Mouse (Mus musculus) layer of hippocampus, postnatal 10 days (tissue): ENCODE data around the gene Gipc3. TPM values are rescaled to one million over a fixed set of nuclear protein-coding genes. Genes with fewer than 3 reads are reported as not detected.

Experiments
- DNase-seq, 2 experiments: peaks; one replicate each; pipeline ENCODE4 v3.0.0; 2021; ENCODE audit warnings: low spot score in 2 of 2
- total RNA-seq, 2 experiments: library from RNA; stranded (reverse); gene quantifications; 2 replicates each; pipeline ENCODE4 v1.2.3; 2021

Gipc3 gene
- total RNA-seq, 2 experiments from 2014 or later, result 0.94 to 1.2 TPM

DNA sequence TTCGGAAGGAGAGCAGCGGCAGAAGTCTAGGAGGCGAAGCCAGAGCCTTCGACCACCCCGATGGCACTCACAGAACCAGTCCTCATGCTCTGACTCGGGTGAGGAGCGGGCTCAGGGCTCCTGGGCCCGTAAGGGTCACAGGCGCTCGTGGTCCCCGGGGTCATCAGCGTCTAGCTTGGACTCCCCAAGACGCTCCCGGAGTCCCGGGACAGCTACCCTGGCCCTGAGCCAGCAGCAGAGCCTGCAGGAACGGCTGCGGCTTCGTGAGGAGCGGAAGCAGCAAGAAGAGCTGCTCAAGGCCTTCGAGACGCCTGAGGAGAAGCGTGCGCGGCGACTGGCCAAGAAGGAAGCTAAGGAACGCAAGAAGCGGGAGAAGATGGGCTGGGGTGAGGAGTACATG, 20.6 kb downstream of the Gipc3 start:
- no peak for DNase-seq

- no peak for DNase-seq
Measured at GRCm38 (mm10) chr10:81321436-81321835, 21.6 kb downstream of the Gipc3 start.

DNA sequence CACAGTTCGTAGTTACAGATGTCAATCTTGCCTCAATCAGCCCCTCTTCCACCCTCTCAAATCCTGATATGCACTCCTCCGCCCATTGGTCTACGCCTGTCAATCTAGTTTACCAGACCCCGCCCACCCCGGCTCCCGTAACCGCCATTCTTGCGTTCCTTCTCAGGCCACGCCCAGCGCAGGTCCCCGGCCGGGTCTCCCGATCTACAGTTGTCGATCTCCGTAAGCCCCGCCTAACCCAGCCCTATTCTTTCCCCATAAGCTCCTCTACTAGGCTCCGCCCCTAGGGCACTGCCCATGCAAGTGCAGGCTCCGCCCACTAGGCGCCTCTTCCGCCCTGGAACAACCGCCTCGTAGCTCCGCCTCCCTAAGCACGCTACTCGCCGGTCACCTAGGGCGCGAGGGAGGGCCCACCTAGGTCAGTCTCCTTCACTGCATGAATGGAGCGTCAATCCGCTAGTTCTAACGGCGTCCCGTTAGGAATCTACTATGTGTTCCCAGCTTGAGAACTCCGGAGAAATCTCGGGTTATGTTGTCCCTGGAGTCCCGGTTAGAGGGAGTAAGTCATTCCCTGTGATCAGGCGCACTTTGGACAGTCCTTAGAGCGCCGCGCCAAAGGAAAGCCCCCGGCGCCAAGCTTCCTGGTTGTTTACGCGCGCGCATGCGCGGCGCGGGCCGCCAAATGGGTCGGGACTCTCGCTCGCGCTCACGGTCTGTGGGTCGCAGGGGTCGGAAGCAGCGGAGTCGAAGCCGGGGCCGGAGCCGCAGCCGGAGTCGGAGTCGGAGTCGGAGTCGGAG, 22.3 kb downstream of the Gipc3 start, which contains the start of gene Cactin:
Gene Cactin (plus strand): TSS at position 554 of the 798 bp plus-strand sequence.
- peak; percentile 98 to 99 for DNase-seq

DNA sequence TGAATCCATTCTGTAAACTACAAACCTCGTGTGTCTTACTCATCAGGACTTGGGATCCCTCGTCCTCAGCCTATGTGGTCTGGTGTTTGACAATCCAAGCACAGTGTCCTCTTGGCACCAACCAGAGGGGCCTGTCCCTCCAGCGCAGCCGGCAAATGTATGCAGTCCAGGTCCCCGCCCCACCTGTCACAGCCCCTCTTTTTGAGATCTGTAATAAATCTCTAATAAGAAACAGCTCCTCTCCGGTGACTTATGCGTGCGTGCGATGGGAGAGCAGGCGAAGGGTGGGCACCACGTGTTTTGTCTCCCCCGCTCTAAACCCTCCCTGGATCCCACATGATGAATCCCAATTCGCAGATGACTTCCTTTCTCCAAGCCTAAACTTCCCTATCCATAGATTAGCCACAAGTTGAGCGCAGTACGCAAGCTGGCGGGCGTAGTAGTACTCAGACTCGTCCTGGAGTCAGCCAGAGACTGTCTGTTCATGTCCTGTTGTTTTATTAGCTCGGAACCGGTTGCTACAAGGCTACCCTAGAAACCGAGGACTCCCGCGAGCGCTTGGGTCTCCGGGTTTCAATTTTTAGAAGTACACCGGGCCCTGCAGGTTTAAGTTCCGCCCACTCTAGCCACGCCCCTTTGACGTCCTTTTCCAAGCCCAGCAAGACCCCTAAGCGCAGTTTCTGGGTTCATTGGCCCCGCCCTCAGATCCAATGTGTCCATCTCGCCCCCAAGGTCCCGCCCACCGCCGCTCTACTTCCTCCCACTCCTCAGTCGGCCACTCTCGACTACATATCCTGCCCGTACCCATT, 23.1 kb downstream of the Gipc3 start:
- peak in 1 of 2 experiments; percentile 95 for DNase-seq

DNA sequence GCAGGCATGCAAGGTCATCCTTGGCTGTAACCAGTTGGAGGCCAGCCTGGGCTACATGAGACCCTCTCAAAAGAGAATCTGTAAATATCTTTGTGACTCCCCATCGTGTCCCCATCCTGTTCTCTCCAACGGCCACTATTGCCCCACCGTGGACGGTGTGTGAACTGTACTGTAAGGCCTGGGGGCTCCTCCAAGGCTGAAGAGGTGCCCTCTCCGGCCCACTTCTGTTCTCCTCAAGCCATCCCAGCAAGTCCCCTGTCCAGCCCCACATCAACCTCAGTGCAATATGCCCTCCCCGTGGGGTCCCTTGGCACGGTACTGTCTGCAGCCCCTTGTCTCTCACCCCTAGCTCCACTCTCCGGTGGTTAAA, 23.8 kb downstream of the Gipc3 start:
- DNase-seq, result peak; percentile 61 to 69

GRCm38 (mm10) chr10:81318589-81319329, 24.3 kb downstream of the Gipc3 start:
- no peak for DNase-seq

DNA sequence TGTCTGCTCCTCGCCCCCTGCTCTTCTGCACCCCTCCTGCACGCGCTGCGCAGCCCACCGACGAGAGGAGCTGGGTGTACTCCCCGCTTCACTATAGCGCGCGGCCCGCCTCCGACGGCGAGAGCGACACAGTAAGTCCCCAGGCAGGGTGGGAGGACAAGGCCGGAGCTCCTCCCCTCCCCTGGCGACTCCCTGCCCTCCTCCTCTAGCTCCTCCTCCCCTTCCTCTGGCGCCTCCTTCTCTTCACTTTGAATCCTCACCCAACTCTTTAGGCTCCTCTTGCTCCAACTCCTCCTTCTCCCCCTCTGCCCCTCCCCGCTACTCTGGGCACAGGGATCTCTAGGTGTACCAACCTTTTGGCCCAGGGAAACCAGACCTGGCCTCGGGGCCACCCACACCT, 25.8 kb downstream of the Gipc3 start:
- DNase-seq, result no peak

- peak in 1 of 2 experiments; percentile 51 for DNase-seq
Measured at GRCm38 (mm10) chr10:81316338-81317060, 26.6 kb downstream of the Gipc3 start.

DNA sequence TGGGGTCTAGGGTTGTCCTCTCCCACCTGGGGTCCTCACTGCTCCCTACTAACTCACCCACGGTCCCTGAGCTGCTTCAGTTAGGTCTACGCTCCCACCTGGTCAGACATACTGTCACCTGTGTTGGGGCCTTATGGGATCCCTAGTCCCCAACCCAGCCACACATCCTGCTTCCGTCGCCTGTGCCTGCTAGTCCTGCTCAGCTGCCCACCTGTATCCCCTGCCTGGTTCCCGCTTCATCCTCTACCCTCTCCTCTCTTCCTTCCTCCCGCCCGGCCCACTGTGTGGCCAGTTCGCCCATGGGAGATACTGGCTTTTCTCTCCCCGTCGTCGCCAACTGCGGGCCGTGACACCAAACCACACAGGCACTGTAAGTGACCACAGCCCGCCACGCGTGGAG, 27.5 kb downstream of the Gipc3 start:
- no peak for DNase-seq

GRCm38 (mm10) chr10:81314201-81314600, 28.9 kb downstream of the Gipc3 start:
- no peak for DNase-seq

- DNase-seq, result no peak
Measured at GRCm38 (mm10) chr10:81313581-81313980, 29.5 kb downstream of the Gipc3 start.

- DNase-seq, result no peak
Measured at GRCm38 (mm10) chr10:81309571-81309970, 33.5 kb downstream of the Gipc3 start.

GRCm38 (mm10) chr10:81306837-81307682, 36.0 kb downstream of the Gipc3 start:
- DNase-seq, result no peak

DNA sequence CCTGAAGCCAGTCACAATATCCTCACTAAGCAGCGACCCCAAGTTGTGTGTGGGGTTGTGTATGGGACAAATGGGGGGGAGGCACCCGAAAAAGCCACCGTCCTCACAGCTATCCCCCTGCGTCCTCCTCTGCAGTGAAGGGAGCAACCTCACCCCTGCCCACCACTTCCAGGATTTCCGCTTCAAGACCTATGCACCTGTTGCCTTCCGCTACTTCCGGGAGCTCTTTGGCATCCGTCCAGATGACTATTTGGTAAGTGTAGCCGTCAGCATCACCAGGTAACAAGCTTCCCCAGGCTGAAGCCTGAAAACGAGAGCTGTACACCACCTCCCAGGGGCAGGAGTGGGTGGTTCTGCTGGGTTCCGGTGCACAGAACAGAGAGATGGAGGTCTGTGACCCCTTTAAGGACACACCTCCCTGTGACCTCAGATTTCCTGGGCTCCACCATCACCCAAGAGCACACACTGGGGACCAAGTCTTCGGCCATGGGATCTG, 36.8 kb downstream of the Gipc3 start:
- DNase-seq, result no peak

DNA sequence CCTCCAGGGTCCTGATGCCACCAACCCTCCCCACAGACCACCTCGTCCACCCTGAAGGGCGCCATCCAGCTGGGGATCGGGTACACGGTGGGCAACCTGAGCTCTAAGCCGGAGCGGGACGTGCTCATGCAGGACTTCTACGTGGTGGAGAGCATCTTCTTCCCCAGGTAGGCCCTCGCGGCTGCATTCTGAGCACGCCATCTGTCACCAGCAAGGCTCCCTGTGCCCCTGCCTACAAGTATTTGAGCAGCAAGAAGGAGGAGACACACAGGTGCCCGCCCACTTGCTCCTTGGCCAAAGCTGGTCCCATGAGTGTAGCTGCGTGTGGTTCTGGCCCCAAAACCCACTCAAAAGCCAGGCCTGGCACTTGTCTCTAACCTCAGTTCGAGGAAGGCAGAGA, 37.4 kb downstream of the Gipc3 start:
- DNase-seq, result no peak

- peak; percentile 67 to 70 for DNase-seq
Measured at GRCm38 (mm10) chr10:81304597-81305238, 38.3 kb downstream of the Gipc3 start.

- DNase-seq, result no peak
Measured at GRCm38 (mm10) chr10:81303761-81304160, 39.3 kb downstream of the Gipc3 start.

GRCm38 (mm10) chr10:81303258-81303657, 39.8 kb downstream of the Gipc3 start:
- DNase-seq, result no peak

DNA sequence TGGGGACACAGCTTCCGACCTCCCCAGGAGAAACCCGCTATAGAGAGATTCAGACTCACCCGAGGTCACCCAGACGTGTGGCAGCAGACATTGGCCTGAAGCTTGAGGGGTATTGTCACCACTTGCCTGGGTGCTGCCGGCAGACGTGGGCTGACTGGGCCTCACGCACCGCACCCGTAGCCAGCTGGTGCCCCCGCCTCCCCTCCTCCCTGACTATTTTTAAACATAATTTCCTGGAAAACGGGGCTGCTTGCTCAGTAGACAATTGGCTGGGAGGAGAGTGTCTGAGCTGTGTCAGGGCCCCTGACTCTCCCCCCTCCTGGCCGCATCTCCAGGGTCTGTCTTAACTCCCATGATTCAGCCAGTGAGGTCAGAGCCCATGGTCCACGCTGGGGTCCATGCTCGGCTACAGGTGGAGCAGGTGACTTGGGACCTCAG, 40.3 kb downstream of the Gipc3 start:
- DNase-seq, result no peak
